Mouse (Mus musculus) heart, postnatal 10 days (tissue): ENCODE measurements around the gene Morc1. TPM values are rescaled to one million over a fixed set of nuclear protein-coding genes. Genes with fewer than 3 reads are reported as not detected.
A peak's percentile ranks its signal among the peaks of the same experiment; 100 is the strongest.

Experiments used
- DNase-seq, 2 experiments: peaks; one replicate each; pipeline ENCODE4 v3.0.0; 2021
- intact Hi-C: fragments of 180-260 bp; cut with DNase I; formaldehyde crosslinking; loops from one replicate; pipeline ENCODE4 v1.15.1; 2025
- total RNA-seq, 2 experiments: library from RNA; stranded (reverse); gene quantifications; 2 replicates each; pipeline ENCODE4 v1.2.3; 2021

Morc1 gene
- total RNA-seq, 2 experiments from 2014 or later: 0.19 TPM; not detected in 1

DNA sequence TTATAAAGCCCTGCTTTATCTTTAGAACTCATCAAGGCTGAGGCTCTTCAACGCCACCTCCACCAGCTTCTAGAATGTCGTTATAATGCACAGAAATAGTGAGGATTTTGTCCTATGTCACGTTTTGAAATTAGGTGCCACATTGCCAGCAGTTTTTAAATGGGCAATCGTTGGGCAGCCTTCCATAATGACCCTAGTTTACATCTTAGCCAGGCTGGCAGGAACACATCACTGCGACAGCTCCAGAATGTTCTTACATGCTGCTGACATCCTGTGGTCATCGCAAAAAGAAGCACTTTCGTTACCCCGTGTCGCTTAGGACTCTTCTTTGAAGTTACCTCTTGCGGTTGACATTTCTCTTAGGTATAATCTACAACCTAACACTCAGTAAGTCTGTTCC, 42.4 kb downstream of the Morc1 start:
- intact Hi-C loops: no loop called here
- no peak for DNase-seq

DNA sequence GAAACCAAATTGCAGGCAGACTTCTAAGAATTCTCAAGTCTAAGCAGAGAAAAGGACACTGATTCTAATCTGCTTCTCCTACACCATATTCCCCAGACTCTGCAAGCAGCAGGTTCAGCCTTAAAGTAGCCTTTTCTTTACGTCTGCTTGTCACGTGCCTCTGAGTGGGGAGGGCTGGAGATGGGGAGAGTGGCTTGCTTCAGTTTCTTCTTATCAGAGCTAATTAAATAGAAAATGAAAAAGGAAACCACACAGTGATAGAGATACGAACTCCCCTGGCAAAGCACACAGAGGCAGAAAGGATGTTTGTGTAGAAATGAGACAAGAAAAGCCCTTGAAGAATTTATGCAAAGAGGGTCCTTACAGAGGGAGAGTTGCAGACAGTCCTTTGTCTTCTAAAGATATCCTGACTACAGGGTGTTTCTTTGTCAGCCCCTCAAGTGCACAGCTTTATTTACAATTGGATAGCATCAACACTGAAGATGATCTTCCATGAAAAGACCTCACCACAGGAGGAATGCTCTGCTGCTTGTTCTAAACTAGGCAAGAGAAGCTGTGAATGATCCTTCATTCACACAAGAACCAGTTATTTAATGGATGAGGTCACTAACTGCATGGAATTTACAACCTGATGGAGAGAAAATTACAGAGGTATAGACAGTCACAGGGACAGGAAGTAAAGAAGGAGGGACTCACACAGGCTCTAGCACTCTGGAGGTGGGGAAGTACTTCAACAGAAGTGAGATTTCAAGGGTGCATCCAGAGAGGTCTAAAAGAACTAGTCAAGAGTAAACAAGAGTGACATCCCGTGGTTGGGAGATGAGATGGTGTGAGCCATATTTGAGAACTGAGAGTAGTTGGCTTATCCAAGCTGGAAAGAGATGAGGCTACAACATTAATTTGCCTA, 44.1 kb downstream of the Morc1 start:
- DNase-seq: no peak
- intact Hi-C loops: no loop called here

DNA sequence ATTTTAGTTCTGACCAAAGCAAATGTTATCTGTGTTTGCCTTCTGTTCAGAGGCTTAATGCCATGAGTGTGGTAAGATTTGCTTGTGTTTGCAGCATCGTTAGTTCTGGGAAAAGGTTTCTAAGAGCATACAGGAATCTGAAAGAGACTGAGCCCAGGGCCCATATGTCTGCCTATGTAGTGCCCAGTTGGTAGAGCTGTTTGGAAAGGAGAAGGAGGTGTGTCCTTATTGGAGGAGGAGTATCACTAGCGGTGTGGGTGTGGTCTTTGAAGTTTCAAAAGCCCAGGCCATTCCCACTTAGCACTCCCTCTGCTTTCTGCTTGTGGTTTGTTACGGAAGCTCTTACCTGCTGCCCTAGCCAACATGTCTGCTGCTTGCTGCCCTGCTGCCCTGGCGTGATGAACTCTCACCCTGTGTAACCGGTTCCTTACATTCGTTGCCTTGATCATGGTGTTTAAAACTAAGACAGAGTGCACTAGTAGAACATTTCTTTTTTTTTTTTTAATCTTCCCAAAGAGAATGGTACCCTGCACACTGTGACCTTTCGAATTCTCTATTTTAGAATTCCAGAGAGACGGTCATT, 48.3 kb downstream of the Morc1 start:
- DNase-seq: no peak
- intact Hi-C loops: no loop called here

DNA sequence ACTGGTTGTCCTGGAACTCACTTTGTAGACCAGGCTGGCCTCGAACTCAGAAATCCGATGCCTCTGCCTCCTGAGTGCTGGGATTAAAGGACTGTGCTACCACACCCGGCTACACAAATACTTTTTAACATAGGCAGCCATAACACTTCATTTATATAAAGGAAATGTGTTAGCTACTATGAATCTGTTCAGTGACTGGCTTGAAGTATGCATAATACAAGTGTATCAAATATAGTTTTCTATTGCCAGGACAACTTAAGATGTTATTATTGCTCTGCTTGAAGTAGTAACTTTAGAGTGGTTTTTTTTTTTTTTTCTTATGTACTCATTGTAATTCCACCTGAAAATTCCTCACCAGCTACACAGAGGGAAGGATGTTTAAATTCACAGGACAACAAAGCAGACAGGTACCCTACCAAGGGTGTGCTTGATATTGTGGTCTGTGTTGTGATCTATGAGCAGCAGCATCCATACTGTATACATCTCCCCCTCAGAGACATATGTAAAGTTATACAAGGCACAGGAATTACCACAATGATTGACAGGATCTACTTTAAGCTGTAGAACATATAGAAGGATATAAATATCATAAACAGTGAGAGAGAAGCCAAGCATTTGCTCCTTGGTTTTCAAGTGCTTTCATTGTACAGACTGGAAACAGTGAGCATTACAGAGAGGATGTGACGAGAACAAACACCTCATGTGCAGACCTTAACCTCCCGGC, 85.9 kb downstream of the Morc1 start:
- intact Hi-C loops: no loop called here

DNA sequence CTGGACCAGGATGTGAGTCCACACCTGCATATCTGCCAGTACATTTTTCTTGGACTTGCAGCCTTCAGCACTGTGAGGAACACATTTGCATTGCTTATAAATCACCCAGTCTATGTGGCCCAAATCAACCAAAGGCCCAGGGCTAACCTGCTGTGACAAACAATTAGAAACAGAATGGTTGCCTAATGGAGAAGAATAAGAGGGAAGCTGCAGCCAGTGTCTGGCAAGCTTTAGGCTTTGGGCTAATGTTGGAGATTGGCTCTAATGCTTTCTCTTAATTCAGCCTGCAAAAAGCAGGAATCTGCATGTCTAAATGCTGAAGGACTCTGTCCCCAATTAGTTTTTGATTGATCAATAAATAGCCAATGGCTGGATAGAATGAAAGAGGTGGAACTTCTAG, 88.5 kb downstream of the Morc1 start:
- DNase-seq: no peak
- intact Hi-C loops: no loop called here

More for the DNA sequence above, 85.9 kb downstream of the Morc1 start:
- no peak for DNase-seq

DNA sequence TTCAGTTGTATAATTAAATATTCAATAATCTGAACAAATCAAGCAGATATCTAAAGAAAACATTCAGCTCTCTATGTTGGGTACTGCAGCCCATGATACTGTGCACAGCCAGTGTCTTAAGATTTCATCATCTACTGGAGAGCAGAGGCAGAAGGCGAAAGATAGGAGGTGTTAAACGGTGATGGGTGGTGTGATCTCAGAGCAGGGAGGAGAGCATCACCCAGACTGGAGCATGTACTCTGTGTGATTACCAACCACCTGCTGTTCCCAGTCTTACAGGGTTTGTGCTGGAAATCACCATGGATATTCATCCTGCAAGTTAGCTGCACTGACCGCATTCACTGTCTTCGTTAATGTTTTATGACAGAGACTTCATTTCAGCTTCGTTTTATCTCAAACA, 106.1 kb downstream of the Morc1 start:
- intact Hi-C loops: no loop called here
- no peak for DNase-seq

DNA sequence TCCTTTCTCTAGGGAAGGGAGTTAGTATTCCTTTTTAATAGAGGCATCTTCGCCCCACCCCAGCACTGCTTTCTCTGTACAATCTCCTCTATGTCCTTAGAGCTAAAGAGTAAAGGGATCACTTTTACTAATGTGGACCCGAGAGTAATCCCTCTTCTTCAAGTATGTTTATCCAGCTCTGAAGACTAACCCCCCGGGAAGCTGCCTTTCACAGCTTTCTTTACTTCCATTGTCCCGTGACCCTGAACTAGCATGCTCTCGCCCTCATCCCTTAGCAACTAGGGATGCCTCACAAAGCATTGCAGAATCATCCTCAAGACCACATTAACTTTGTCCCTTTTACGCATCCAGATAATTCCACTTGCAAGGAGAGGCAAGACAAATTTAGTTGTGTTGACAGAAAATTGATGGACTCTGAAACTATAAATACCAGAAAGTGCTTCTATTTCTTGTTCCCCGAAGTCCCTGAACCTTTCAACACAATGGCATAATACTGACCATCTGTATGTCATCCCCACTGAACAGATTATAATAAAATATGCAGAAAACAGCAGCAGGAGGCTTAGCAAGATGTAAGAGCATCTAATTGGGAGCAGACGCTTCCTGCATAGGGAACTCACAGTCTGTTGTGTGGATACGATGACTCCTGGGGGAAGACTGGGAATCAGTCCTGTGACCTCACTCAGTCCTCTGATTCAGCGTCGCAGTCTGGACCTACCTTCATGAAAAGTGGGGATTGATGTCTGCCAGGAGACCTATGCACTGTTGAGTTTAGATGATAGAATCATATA, 131.4 kb downstream of the Morc1 start:
- intact Hi-C loops: no loop called here
- no peak for DNase-seq

DNA sequence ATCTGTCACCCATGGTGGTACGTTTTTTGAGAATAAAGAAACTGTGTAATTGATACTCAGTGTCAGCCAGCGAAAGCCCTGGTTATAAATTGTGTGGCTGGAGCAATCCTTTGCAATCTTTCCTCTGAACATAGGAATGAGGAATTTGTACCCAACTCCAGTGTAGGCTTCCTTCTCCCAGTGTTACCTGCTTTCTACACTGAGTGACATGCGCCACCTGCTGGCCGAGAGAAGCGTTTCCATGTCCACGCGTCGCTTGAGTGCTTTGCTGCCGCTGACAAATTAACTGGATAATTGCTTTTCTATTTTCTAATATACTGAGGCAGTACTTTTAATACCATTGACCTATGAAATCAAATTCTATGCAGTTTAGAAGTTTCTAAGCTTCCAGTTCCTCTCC, 139.3 kb downstream of the Morc1 start:
- intact Hi-C loops: no loop called here
- peak; percentile 60 to 75 for DNase-seq

DNA sequence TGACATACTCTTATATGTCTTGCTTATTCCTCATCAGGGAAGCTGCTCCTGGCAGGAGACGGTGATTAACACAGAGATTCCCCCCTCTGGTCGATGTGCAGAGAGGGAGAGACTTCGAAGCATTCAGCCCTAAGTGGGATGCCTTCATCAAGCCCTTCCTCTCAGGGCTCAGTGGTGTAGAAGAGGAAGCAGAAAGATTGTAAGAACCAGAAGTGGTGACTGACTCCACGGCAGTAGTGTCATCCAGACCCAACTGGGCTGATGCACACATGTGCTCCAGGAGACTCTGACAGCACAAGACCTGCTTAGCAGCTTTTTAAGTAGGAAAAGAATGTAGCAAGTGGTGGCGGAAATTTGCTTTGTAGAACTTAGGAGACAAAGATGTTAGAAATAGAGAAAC, 143.0 kb downstream of the Morc1 start:
- DNase-seq: no peak
- intact Hi-C loops: no loop called here

DNA sequence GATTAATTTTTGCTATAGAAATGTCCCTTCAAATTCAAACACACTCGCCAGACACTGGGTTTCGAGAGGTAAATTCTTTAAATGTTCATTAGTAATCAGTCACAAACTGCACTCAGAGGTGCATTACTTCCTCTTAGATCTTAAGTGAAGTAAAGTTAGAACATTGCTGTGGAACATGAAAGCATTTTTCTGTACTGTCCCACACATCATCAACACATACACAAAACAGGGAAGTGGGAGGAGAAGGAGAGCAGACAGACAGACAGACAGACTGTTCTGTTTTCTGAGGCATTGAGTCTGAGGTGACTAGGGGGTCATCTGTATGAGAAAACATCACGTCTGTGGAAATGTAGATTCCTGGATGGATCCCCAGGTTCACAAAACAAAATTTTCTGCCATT, 143.5 kb downstream of the Morc1 start:
- no peak for DNase-seq
- intact Hi-C loops: no loop called here

DNA sequence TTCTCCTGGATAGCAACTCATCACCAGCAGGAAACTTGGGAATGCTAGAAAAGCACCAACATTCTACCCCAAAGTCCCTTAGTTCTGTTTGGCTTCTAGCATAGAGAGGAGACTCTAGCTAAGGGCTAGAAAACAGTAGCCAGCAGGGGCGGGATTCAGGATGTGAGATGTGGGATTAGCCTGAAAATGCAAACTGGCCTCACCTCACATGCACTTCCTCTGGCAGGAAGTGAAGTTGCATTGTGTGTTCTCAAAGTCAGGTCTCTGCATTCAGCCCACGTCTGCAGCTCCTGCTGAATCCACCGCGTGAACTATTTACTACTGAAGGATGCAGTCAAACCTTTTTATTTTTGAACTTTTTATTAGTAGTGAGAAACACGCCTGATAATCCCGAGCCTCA, 154.3 kb downstream of the Morc1 start:
- peak; percentile 1 to 3 for DNase-seq
- intact Hi-C loops: no loop called here

DNA sequence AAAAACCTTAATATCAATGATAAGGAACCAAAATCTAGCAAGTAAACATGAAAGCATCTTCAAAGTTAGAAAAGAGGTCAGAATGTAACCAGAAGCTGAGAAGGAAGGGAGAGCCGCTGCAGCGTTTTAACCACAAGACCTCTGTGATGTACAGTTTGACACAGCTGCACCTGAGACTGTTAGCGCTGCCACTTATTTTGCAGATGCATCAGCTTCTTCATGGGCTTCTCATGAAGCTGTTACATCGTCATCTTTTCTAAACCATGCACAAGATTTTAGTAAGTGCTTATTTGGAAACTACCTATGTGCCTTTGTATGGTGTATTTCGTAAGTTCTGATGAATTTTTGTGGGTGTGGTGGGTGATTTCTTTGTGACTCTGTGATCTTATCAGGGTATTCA, 163.4 kb downstream of the Morc1 start:
- DNase-seq: no peak
- intact Hi-C loops: no loop called here

DNA sequence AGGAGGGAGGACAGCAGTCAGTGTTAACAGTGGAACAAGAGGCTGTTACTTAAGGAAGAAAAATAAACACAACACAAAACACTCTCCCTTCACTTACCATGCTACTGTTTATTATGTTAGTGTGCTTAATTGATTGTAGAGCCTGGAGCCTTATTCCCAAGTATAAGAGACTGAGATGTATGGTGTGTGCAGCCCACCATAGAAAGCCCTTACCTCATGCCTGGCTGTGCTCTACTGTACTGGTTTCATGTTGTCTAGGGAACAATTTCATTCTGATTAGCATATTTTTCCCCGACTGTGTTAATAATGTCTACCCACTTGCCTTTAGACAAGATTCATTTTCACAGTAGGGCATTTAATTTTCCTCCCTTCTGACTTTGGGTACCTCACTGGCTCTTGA, 164.2 kb downstream of the Morc1 start:
- no peak for DNase-seq
- intact Hi-C loops: no loop called here

DNA sequence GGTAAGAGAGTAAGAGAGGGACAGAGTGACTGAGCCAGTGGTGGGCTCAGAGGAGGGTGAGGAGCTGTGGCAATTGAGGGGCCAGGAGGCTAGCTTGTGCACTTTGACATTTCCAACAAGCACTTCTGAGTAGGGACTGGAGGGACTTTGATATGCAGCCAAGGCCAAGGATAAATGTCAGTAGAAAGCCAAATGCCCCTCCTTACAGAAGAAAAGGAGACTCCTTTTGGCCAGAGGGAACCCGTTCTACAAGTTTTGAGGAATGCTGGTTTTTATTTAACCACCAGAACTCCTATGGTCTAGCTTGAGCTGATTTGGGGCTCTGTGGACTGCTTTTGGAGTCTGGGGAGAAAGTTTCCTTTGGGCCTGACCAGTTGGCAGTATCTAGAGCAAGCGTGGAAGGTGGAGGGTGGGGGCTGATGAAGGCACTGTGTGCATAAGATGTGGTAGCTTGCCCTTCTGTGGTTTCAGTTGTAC, 172.7 kb downstream of the Morc1 start:
- no peak for DNase-seq
- intact Hi-C loops: no loop called here

DNA sequence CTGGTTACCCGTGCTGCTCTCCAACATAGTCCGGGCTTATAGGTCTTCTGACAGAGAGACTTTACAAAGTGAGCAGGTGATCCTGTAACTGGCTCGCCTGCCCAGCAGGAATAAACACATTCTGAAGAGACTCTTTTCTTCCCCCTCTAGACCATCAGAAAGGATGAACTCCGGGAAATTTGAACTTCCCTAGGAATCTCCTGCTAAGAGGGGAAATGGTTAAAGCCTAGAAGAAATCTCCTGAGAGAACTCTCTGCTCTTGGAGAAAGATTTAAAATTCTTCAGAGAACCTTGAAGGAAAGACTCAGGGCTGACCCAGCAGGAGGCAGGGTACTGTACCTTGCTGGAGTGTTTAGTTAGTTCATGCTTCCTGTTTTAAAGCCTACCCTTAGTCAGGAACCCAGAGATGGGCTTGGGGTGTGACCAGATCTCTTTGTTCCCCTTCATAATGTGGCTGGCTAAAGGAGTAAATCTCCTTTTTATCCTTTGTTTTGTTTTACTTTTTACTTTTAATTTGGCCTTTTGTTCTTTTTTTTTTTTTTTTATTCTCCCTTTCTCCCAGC, 175.5 kb downstream of the Morc1 start:
- intact Hi-C loops: no loop called here

DNA sequence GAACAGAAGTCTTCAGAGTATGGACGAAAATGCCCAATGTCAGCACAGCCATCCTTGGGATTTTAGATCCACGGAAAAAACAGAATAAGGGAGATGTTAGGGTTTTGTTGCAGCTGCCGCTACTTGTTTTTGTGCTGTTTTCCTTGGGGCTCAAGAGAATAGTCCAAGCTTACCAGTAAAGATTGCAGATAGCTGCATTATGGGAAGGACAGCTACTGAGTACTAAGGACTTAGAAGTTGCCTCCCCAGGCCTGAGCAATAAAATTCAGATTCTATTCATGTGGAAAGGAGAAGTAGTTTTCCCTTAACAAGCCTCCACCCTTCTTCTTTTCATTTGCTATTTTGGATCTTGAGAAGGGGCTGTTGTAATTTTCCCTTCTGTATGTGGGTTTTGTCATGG, 177.2 kb downstream of the Morc1 start:
- DNase-seq: no peak
- intact Hi-C loops: no loop called here

More for the DNA sequence above, 175.5 kb downstream of the Morc1 start:
- no peak for DNase-seq

DNA sequence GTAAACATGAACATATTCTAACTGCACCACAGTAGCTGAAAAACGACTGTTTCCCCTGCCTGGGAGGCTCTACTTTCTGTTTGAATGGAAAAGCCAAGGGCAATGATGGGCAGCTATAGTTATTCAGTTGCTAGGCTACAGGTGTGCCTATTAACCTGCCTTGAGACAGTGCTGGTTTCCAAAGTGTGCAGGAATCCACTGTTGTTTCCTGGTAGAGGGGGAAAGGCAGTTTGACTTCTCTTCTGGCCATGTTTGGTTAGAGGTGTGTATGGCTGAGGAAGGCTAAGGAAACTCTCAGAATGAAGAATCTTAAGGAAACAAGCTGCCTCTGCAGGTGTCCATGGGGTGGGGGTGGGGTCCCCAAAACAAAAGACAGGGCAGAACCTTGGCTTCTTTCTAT, 179.8 kb downstream of the Morc1 start:
- intact Hi-C loops: no loop called here
- no peak for DNase-seq

DNA sequence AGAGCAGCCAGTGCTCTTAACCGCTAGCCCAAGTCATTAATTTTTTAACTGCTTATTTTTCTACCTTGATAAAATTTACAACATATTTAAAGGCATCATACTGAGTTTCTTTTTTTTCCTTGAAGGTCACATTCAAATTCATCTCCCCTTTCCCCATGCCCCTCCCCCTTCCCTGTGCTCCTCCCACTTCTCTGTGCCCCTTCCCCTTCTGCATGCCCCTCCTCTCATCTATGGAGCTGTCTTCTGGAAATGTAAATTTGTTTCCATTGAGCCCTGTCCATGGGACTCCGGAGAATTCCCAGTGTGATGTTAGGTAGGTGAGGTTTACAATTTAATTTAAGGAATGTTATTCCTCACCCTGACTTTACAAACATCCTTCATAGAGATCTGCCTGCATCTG, 180.4 kb downstream of the Morc1 start:
- DNase-seq: no peak
- intact Hi-C loops: no loop called here

DNA sequence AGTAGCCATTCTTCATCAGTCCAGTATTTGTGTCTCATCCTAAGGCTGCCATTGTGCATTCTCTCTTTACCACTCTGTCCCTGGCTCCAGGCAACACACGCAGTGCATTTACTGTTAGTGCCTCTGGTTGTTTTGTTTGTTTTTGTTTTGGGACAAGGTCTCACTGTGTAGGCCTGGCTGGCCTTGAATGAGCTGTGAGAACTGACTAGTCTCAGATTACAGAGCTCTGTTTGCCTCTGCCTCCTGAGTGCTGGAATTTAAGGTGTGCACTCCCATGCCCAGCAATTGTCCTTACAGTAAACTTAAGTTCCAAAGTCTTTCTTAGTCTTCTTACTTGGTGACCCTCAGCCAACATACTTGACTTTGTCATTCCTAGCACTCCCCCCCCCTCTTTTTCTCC, 182.7 kb downstream of the Morc1 start:
- no peak for DNase-seq
- intact Hi-C loops: no loop called here

DNA sequence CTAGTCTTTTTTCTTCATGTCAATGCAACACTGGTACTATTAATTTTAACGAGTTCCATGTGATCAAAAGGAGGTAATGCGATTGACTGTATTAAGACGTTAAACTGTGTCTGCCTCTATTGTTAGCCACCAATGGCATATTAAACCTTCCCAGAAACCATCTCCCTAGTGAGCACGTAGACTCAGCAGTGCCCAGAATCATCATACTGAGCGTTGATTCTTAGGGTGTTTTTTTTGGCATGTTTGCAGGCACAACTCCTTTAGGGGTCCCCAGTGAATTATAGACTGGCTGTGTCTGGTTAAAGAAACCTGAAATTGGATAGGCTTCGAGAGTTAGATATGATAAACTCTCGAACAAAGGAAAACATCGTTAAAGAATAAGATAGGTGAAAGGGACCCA, 189.5 kb downstream of the Morc1 start:
- DNase-seq: no peak
- intact Hi-C loops: no loop called here

DNA sequence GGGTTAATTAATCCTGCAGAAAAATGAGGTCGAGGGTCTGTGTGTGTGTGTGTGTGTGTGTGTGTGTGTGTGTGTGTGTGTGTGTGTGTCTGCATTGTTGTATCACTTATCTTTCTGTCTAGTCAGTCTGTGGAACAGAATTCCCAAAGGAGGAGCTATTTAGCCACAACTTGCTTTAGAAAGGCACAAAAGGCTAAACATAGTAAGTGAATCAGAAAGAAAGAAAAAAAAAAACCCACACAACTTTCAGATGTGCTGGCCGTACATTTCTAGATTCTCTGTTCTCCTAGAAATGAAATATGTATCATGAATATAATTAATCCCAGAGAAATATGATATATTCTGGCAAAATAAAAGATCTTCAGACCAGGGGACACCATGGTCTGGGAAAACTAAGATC, 190.0 kb downstream of the Morc1 start:
- no peak for DNase-seq

More for the DNA sequence above, 190.0 kb downstream of the Morc1 start:
- intact Hi-C loops: no loop called here
